Mouse (Mus musculus): ENCODE measurements around the gene Serp1.

Gene Serp1

DNA sequence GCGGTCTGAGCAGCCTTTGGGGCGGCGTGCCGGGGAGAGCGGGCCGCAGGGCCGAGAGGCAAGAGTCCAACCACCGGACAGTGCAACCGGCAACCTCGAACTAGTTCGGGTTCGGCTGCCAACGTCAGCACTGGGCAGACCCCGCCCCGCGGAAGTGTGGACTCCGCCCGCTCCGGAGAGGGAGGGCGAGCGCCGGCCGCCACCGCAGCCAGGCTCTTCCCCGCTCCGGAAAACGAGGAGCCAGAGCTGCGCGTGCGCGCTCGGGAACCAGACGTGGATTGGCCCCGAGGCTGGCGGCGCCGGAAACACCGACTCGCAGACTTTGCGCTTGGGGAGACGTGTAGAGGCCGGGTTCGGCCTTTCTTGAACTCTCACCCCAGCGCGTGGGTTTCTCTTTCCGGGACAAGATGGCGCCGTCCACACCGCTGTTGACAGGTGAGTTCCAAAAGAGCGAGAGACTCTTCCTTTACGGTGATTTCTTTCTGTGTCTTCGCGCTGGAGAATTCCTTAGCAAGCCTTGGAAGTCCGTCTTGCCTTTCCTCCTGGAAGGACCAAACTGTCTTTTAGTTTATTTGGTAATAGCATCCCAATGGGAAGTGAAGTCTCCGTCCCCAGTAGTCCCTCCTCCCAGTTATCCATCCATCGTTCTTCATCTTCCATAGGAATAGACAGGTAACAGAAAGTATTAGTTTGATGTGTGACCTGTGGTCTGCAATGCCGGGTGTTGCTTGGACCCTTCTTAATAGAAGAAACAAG, at the start of gene Serp1, which contains the start of gene Eif2a:
TSS of gene Serp1 (minus strand) at position 241 of the 756 bp plus-strand sequence.
TSS of gene Eif2a (plus strand) at position 170 of the 756 bp plus-strand sequence.
- peak; percentile 98 for DNase-seq (ENCODE audit: low read depth, low spot score)

DNA sequence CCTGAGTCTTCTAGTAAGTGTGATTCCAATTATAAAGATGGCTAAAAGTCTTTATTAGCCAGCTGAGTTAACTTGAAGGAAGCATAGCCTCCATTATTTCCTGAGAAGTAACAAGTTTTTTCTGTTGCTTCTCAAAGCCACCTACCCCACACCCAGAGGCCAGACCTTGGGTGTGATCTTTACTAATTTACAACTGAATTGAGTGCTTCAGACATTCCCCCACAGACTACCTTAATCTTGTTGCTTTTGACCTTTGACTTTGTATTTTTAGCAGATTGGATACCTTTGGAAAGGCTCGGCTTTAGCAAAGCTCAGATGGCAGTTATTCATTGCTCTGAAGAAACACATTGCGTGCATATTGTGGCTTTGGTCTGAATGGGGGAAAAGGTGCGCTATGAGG, 45.1 kb upstream of the Serp1 start:
- no peak for DNase-seq (ENCODE audit: low read depth, low spot score)

DNA sequence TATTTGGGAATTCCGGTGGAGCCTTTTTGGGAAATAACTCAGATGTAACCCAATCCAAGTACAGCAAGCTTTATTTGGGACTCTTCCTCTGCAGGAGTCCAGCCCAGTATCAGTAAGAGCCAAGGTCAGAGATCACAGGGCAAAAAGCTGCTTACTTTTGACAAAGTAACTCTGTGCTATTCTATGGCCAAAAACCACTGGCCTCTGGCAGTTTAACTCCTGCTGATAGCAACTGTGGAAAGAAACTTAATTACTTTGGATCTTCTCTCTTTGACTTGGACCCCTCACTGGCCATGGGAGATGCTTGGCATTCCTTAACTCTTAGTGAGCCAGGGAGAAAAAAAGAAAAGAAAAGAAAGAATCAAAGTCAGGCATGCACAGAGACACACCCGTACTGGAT, 35.7 kb upstream of the Serp1 start:
- DNase-seq (ENCODE audit: low read depth, low spot score) = peak; percentile 46

DNA sequence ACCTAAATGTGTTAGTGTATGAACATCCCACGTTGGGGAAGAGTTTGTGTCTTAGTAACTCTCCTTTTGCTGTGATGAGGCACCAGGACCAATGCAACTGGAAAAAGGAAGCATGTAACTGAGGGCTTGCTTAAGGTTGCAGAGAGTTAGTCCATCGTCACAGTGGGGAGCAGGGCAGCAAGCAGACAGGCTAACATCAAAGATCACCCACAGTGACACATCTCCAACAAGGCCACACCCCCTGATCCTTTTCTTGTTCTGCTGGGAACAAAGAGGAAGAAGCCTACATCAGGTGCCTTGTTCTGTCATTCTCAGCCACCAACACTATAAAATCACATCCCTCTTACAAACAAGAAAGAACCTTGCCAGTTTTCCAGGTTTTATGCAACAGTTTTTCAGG, 34.2 kb upstream of the Serp1 start:
- no peak for DNase-seq (ENCODE audit: low read depth, low spot score)

DNA sequence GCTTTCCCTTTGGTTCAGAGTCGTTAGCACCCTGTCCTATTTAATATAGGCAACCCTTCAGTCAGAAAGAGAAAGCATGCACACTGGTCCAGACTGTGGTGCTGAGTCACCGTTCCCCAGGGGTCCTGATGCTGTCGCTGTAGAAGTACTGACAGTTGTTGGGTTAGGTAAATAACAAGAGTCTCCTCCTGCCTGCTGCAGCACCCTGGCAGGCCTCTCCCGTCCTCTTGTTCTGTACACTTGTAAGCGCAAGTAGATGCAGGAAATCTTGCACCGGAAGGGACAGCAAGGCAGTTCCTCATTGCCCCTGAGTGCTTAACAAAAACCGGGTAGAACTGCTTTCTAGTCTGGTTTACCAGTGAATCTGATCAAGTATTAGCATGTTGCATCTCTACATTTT, 31.0 kb upstream of the Serp1 start:
- DNase-seq (ENCODE audit: low read depth, low spot score) = peak; percentile 9

DNA sequence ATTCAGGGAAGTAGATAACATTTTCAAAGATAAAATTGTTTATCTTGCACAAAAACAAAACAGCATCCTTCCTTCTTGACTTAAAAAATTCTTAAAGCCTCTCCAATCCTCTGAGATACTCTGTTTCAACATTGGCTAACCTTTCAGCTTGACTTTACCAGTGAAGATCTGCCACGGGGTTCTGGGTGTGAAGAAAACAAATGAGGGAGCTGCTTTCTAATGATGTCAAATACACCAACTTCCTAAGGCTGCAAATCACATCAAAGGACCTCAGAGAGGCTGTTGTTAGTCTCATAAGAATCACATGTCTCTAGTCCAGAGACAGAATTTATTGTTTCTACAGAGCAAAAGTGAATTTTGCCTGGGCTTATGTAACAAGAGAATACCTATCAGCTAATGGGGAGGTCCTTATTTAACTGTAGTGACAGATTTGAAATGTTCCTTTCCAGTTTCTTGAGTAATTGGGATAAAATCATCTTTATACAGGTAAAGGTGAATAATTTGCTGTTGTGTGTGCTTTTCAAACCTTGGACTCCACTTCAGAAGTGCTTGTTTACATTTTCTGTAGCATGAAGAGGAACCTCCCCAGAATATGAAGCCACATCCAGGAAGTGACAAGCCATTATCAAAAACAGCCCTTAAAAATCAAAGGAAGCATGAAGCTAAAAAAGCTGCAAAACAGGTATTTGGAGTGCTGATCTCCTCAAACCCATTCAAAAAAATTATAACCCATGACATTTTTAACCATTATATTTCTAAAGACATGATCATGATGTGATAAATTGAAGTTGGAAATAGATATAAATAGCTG, 26.5 kb upstream of the Serp1 start:
- DNase-seq (ENCODE audit: low read depth, low spot score) = no peak

DNA sequence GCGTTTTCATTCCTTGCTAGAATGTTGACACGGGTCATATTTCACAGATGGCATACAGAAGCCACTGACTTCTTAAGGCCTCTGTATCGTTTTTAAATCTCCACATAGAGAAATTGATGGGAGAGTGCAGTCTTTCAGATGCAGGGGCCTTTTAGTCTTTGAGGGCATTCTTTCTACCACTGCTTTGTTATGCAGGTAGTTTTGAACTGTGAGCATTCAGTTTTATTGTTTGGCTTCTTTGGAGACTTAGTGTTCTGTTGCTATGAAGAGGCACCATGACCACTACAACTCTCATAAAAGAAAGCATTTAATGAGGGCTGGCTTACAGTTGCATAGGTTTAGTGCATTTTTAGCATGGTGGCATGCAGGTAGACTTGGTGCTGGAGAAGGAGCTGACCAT, 10.9 kb upstream of the Serp1 start:
- DNase-seq (ENCODE audit: low read depth, low spot score) = no peak

DNA sequence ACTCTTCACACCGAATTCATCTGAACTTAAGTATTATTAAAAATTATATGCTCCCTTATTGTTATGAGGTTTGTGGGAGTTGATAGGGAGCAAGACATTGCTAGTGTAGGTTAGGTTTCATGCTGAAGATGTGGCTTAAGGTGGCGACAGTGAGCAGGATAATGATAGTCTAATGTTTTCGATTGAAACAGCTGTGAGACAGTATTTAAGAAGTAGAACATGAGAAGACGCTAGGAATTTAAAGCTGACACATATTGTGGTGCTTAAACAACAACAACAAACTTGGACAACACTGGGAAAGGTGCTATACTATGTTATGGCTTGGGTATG, 681 bp upstream of the Serp1 start:
- DNase-seq (ENCODE audit: low read depth, low spot score) = peak; percentile 65

DNA sequence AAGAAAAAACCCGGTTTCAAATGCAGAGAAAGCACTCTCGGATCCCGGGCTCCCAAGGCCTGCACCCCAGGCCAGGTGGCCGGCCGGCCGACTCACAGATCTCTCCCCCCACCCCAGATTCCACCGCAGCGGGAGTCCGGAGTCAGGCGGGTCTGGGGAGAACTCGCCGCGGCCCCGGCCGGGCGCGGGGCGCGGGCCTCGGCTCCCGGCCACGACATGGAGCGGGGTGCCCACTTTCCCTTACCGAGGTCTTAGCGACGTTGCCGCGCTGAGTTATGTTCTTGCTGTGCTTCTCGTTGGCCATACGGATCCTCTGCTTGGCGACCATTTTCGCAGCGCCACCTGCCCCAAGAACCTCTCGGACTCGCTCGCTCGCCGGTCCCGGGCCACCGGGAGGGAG, 526 bp downstream of the Serp1 start:
- DNase-seq (ENCODE audit: low read depth, low spot score) = no peak

DNA sequence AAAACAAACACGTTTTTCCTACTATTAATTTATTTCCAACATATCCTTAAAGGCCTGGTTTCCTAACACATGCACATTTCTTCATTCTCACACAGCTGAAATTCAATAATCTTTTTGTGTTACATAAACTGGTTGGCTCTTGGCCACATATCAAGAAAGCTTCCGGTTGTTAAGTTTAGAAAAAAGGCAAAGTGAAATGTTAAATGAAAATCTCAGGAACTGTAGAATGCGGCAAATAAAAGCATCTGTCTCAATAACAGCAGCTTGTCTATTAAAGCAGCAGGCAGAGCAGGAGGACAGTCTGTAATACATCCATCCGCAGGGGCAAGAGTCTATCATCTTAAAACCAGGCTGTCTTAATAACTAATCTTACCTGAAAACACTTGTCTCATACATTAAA, 1.4 kb downstream of the Serp1 start:
- peak; percentile 38 for DNase-seq (ENCODE audit: low read depth, low spot score)

DNA sequence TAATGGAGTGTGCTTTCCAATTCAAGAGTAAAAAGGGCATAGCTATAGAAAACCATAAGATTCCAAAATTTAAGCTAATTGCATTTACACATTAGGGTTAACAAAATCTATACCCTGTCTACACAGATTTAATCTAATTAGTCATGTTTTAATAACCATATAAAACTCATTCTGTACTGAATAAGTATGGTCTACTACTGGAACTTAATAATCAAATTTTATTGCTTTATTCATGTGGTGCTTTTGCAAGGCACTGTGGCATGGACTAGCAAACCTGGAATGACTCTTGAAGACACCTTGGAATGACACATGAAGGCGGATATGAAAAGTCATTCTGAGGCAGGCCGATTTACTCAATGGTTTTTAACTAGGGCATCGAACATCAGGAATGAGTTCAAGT, 2.3 kb downstream of the Serp1 start:
- DNase-seq (ENCODE audit: low read depth, low spot score) = no peak

DNA sequence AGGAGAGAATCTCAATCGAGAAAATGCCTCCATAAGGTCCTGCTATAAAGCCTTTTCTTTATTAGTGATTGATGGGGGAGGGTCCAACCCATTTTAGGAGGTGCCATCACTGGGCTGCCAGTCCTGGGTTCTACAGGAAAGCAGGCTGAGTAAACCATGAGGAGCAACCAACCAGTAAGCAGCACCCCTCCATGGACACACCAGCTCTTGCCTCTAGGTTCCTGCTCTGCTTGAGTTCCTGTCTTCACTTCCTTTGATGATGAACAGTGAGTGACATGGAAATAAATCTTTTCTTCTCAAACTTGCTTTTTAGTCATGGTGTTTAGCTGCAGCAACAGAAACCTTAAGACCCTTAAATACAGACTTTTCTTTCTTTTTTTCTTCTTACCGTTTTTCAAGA, 4.3 kb downstream of the Serp1 start:
- no peak for DNase-seq (ENCODE audit: low read depth, low spot score)

DNA sequence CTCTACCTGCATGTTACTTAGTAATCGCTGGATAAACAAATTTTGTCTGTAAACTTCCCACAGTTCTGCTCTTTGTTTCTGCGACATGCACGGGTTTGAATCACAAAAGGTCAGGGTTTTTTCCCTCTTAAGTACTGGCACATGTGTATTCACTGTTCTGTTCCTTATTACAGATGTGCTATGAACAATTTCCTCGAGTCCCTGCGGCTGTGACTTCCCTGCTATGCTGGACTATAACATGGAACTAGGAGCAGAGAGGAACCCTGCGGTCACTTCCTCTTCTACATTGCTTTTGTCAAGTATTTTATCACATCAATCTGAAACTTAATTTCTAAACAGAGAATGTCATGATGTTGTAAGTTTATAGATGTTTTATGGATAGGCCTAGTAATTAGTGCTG, 5.4 kb downstream of the Serp1 start:
- no peak for DNase-seq (ENCODE audit: low read depth, low spot score)

DNA sequence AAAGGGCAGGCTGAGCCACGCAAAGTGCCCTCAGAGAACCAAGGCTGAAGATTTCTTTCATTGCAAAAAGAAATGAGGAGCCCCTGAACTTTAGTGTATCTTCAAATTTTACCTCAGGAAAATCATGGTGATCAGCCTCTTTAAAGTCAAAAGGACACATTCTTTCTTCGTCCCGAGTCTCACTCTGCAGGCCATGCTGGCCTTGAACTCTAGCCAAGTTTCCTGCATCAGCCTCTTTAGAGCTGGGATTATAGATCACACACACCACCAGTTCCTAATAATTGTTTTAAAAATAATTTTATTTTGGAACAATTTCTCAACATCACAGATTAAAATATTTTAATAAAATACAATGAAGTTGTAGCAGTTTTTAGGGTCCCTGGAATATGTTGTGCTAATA, 6.2 kb downstream of the Serp1 start:
- no peak for DNase-seq (ENCODE audit: low read depth, low spot score)

DNA sequence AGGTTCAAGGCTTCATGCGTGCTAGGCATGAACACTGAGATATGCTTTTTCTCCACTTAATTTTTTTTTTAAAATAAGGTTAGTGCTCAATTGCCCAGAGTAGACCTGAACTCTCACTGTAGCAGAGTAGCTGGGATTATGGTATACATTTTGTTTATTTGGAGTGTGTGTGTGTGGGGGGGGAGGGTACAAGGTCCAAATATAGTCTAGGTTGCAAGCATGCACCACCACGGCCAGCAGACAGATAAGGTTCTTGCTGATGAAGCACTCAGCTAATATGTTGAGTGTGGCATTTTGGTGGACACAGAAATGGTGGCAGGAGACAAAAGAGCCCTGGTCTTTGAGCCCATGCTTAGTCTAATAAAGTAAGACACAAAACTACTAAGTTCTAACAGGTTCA, 6.7 kb downstream of the Serp1 start:
- DNase-seq (ENCODE audit: low read depth, low spot score) = no peak

DNA sequence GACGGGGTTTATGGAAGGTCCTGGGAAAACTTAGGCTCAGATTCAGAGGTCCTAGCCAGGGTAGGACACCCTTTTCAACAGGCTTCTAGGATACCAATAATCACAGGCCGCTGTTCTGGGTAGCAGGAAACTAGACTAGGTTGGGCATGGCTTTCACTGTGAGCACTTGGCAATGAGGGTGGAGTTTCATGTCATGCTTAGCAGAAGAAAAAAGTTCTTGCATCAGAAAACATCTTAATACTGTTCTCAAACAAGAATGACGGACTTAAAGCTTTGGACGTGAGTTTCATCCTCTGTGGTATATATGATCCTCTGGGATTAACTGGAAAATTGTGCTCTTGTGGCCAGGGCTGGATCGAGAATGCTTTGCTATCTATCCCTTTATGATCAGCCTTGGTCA, 7.9 kb downstream of the Serp1 start:
- DNase-seq (ENCODE audit: low read depth, low spot score) = no peak

DNA sequence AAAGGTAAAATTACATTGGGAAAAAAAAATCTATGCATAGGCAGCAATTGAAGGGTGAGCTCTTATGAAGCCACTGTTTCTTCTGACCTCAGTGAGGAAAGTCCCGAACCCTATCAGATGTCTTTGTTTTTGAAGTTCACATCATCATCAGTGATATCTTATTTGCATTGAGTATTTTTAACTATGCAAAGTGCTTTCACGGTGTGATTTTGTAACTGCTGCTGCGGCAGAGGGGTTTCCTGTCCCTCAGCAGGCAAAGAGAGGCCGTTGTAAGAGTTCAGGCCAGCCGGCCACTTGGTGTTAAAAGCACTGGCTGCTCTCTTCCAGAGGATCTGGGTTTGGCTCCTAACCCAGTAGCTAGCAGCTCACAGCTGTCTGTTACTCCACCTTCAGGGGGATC, 8.4 kb downstream of the Serp1 start:
- no peak for DNase-seq (ENCODE audit: low read depth, low spot score)

DNA sequence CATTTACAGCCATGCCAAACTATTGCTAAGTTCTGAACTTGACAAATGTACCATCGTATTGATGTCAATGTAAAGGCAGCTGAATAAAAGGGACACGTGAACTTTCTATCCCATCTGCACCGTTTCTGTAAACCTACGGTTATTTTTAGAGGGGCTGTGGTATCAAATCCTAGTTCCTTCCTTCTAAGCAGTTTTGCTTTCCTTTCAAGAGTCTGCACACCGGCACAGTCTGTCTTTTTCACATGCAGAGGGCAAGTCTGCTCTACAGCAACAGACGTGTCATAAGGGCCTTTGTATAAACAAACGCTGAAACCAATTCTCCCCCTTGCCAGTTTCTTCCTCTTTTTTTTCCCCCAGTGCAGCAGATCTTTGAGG, 9.1 kb downstream of the Serp1 start:
- no peak for DNase-seq (ENCODE audit: low read depth, low spot score)

DNA sequence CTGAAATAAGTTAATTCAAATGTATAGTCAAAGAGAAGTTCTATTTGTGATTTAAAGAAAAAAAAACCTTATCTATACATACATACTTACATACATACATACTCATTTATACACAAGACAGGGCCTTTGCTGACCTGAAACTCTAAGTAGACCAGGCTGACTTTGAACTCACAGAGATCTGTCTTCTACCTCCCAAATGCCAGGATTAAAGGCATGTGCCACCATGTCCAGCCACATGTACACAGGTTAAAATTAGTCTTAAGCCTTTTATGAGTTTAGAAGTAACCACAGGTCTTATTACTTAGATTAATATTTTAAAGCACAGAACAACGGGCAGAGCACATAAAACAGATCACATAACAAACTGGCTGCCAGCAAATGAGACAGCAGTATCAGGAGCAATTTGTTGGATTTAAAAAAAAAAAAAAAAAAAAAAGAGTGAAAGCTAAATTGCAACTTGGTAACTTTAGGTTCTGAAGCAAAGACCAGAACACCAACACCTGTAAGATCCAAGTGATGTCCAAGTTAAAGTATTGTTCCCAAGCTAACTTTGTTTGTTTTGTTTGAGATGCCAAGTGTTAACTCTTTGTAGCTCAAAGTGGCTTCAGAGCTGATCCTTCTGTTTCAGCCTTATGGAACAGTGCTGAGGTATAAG, 9.6 kb downstream of the Serp1 start:
- no peak for DNase-seq (ENCODE audit: low read depth, low spot score)

DNA sequence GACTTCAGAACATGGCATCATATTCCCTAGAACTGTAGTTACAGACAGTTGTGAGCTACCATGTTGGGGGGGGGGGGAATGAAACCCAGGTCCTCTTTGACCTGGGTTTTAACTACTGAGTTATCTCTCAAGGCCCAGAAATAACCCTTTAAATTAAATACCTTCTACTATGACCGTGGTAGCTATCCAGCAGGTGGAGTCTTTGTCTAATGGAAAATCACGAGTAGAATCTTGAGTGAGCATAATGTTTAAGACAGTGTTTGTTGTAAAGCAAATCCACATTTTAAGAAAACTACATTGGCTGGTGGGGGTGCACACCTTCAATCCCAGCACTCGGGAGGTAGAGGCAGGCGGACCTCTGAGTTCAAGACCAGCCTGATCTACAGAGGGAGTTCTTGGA, 12.2 kb downstream of the Serp1 start:
- DNase-seq (ENCODE audit: low read depth, low spot score) = no peak

DNA sequence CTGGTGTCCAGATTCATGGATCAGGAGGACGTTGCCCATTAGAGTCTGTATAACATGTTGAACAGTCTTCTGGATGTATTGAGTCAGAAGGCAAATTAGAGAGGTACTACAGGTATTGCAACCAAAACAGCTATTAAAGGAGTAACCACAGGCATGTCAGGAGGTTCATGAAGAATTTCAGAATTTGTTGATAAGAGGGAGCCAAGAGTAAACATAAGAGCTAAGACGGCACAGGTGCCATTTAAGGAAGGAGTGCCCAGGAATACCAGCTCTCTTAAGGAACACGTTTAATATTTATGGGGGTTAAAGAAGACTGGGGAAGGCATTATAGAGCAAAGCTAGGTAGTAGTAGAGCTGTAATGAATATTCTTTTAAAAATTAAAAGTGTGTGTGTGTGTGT, 13.0 kb downstream of the Serp1 start:
- no peak for DNase-seq (ENCODE audit: low read depth, low spot score)

DNA sequence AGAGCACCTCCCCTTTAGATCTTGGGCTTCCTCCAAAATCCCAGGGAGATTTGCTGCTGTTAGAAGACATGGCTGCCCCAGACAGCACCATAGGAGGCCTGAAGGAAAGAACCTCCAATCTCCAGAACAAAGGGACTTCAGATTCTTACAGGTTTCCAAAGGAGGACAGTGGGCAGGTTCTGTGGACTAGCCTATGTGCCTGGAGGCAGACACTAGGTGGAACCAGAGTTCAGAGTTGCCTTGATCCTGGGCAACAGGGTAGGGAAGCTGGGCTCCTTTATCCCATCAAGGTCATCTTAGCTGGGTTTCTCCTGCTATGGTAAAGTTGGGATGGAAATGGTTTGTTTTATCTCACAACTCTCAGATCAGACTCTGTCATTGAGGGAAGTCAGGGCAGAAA, 14.1 kb downstream of the Serp1 start:
- peak; percentile 45 for DNase-seq (ENCODE audit: low read depth, low spot score)

Measured in 3T3-L1 (cell line).